Mouse (Mus musculus) intestine, embryonic 16.5 days (tissue): Measurements from ENCODE around the gene Nckap5l. TPM values are rescaled to one million over a fixed set of nuclear protein-coding genes. Genes with fewer than 3 reads are reported as not detected.
"Not testable (repeated sequence)": the region's sequence is repeated elsewhere in the genome, so short reads cannot be mapped to it uniquely, and the experiment has no call there.

Source experiments
- ATAC-seq: fragments of 200-750 bp; cut with Nextera tagmentation; 2 replicates; pipeline ENCODE4 v1.8.0; 2017; ENCODE audit warnings: moderate TSS enrichment, moderate library complexity
- H3K27ac ChIP-seq: fragments of 300-500 bp; sonication (generic); 2 replicates; pipeline ENCODE4 v1.5.1; 2014; ENCODE audit warnings: mild to moderate bottlenecking, low read length
- H3K27me3 ChIP-seq: fragments of 300-500 bp; sonication (generic); replicated peaks from 2 replicates; pipeline ENCODE4 v1.6.1; 2014; ENCODE audit warnings: low read length, control low read depth, mixed read lengths; ENCODE audit not compliant: control insufficient read depth, insufficient read depth
- H3K36me3 ChIP-seq: fragments of 300-500 bp; sonication (generic); 2 replicates; pipeline ENCODE4 v1.6.1; 2014; ENCODE audit warnings: low read length, control low read depth; ENCODE audit not compliant: control insufficient read depth, insufficient read depth
- H3K4me1 ChIP-seq: fragments of 300-500 bp; sonication (generic); 2 replicates; pipeline ENCODE4 v1.6.1; 2014; ENCODE audit warnings: low read length, control low read depth, mixed read lengths; ENCODE audit not compliant: control insufficient read depth, insufficient read depth
- H3K4me2 ChIP-seq: fragments of 300-500 bp; sonication (generic); 2 replicates; pipeline ENCODE4 v1.6.1; 2014; ENCODE audit warnings: low read depth, low read length, control low read depth
- H3K4me3 ChIP-seq: fragments of 300-500 bp; sonication (generic); 2 replicates; pipeline ENCODE4 v1.5.1; 2014; ENCODE audit warnings: mild to moderate bottlenecking, low read length
- H3K9ac ChIP-seq: fragments of 300-500 bp; sonication (generic); 2 replicates; pipeline ENCODE4 v1.6.1; 2014; ENCODE audit warnings: low read depth, low read length
- H3K9me3 ChIP-seq: fragments of 300-500 bp; sonication (generic); 2 replicates; pipeline ENCODE4 v1.6.1; 2016; ENCODE audit warnings: low read length, control low read depth; ENCODE audit not compliant: control insufficient read depth
- WGBS: fragments of 180-500 bp; shearing (Covaris S2); extraction: QIAGEN DNeasy Blood & Tissue Kit; methylation state at CpG from one replicate; pipeline ENCODE4 v1.1.7; 2014; 5-methylcytosine and 5-hydroxymethylcytosine counted together
- polyA plus RNA-seq: library from polyadenylated mRNA; unstranded; fragments of >200 nt; fragmentation: Nextera tagmentation; extraction: Ambion mirVana; gene quantifications from 2 replicates; pipeline ENCODE4 v1.2.1, GENCODE M21; 2015

Nckap5l gene
- polyA plus RNA-seq, 1 experiment from 2014 or later: 6.5 TPM

DNA sequence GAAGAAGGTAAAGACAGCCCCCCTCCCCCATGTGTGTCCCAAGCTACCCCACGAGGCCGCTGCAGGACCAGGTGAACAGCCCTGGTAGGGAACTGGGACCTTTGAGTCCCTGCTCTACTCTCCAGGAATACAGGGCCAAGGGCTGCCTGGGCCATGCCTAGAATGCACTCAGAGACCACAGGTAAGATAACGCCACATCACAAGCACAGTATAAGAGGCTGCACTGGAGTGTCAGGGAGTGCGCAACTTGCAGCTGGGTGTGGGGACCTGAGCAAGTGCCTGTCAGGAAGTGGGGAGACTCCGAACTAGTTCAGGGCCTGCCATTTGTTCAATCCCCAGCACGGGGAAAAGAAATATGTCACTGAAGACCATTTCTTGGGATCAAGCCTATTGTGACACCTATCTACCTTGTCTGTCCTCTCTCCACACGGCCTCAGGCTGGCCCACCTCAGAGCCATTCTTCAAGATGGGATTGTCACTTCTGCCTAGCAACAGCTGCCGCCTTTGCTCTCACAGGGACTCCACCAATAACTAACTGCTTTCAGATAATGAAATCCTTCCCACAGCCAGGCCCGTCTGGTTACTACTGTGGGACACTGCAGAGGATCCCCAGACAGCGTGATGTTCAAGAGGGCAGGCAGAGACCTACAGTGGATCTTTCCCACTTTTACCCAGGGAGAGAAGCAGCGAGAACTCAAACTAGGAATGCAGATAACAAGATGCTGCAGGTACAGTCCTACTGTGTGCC, 4.2 kb downstream of the Nckap5l start:
- peaks cover 40% of the 10 kb centered on the region for H3K4me1 ChIP-seq
- H3K9me3 ChIP-seq: no peaks in the 10 kb centered on the region
- ATAC-seq: no peak
- no peaks in the 10 kb centered on the region for H3K36me3 ChIP-seq
- no peak overlapping the region for H3K9ac ChIP-seq
- H3K27ac ChIP-seq: no peak overlapping the region
- no peaks in the 10 kb centered on the region for H3K27me3 ChIP-seq
- 74% methylated on average over 11 of the region's 11 CpGs for WGBS
- H3K4me2 ChIP-seq: no peak overlapping the region
- H3K4me3 ChIP-seq: no peak overlapping the region

GRCm38 (mm10) chr15:99449751-99450280, 7.7 kb downstream of the Nckap5l start:
- no peaks in the 10 kb centered on the region for H3K9me3 ChIP-seq
- no peak overlapping the region for H3K4me3 ChIP-seq
- peaks cover 25% of the 10 kb centered on the region for H3K4me1 ChIP-seq
- H3K9ac ChIP-seq: no peak overlapping the region
- H3K36me3 ChIP-seq: no peaks in the 10 kb centered on the region
- H3K4me2 ChIP-seq: no peak overlapping the region
- H3K27me3 ChIP-seq: no peaks in the 10 kb centered on the region
- peak; percentile 28; the same call in 1 of the 2 replicates for ATAC-seq
- peak overlapping the region; percentile 17 for H3K27ac ChIP-seq
- WGBS: 48% methylated on average over 8 of the region's 8 CpGs

DNA sequence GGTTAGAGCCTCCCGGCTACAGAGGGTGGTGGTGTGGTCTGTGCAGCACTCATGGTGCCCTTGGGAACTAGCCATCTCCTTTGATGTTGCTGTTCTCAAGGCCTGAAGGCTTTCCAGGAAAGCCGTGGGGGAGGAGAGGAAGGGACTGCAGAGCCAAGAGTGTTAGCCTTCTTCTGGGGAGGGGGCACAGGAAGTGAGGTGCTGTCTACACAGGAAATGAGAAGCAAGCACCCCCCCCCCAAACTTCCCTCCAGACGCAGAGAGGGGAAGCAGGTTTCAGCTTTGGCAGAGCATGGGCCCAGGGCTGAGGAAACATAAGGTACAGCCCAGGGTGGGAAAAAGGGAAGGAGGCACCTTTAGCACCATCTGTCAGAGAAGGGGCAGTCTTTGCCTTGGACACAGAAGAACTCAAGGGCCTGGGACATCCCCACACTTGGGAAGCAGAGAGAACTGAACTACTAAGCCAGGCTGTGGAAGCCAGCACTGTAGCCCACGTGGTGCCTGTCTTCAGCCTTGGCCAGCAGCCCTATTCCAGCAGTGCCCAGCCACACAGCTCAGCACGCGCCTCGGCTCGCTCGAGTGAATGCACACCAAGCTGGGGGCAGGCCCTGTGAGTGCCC, 8.3 kb downstream of the Nckap5l start:
- peaks cover 25% of the 10 kb centered on the region for H3K4me1 ChIP-seq
- H3K4me2 ChIP-seq: peak overlapping the region; percentile 10; the same call in 1 of the 2 replicates
- WGBS: 61% methylated on average over 9 of the region's 9 CpGs
- peak; percentile 47 for ATAC-seq
- H3K36me3 ChIP-seq: no peaks in the 10 kb centered on the region
- no peaks in the 10 kb centered on the region for H3K27me3 ChIP-seq
- H3K4me3 ChIP-seq: no peak overlapping the region
- H3K27ac ChIP-seq: peak overlapping the region; percentile 17
- no peaks in the 10 kb centered on the region for H3K9me3 ChIP-seq
- H3K9ac ChIP-seq: peak overlapping the region; percentile 19; the same call in 1 of the 2 replicates

DNA sequence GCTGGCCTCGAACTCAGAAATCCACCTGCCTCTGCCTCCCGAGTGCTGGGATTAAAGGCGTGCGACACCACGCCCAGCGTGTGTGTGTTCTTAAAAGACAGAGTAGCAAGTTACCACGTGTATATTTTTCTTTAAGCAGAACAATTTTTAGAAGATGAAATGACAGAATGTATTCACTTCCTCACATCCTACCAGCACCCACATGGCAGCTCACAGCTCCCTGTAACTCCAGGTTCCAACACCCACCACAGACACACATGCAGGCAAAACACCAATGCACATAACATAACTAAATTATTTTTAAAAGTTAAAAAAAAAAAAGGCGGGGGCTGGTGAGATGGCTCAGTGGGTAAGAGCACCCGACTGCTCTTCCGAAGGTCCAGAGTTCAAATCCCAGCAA, 11.4 kb downstream of the Nckap5l start:
- H3K9ac ChIP-seq, H3K27ac ChIP-seq, H3K9me3 ChIP-seq, H3K36me3 ChIP-seq, H3K27me3 ChIP-seq, H3K4me2 ChIP-seq, H3K4me3 ChIP-seq, ATAC-seq: not testable (repeated sequence)
- peaks cover 37% of the 10 kb centered on the region for H3K4me1 ChIP-seq
- 91% methylated on average over 10 of the region's 10 CpGs for WGBS

GRCm38 (mm10) chr15:99445567-99445966, 12.0 kb downstream of the Nckap5l start:
- Histone ChIP-seq H3K27me3 (no peaks in the 10 kb centered on the region), H3K27ac (0 out of 2 replicates have a peak overlapping the region, but pooled peaks have one; percentile 33), H3K4me1 (peaks cover 41% of the 10 kb centered on the region), H3K4me2 (no peak overlapping the region), H3K9ac (no peak overlapping the region), H3K4me3 (no peak overlapping the region), H3K36me3 (0 out of 2 replicates have a peak, but pooled peaks cover 4% of the 10 kb centered on the region), H3K9me3 (no peaks in the 10 kb centered on the region)
- ATAC-seq: peak; percentile 71
- 29% methylated on average over 6 of the region's 6 CpGs for WGBS

GRCm38 (mm10) chr15:99442358-99442757, 15.2 kb downstream of the Nckap5l start:
- H3K9me3 ChIP-seq: no peaks in the 10 kb centered on the region
- H3K27ac ChIP-seq: no peak overlapping the region
- H3K27me3 ChIP-seq: no peaks in the 10 kb centered on the region
- H3K4me2 ChIP-seq: no peak overlapping the region
- 0 out of 2 replicates have a peak, but pooled peaks cover 4% of the 10 kb centered on the region for H3K36me3 ChIP-seq
- no peak overlapping the region for H3K4me3 ChIP-seq
- WGBS: 77% methylated on average over 7 of the region's 7 CpGs
- H3K4me1 ChIP-seq: peaks cover 44% of the 10 kb centered on the region
- ATAC-seq: no peak
- H3K9ac ChIP-seq: no peak overlapping the region

DNA sequence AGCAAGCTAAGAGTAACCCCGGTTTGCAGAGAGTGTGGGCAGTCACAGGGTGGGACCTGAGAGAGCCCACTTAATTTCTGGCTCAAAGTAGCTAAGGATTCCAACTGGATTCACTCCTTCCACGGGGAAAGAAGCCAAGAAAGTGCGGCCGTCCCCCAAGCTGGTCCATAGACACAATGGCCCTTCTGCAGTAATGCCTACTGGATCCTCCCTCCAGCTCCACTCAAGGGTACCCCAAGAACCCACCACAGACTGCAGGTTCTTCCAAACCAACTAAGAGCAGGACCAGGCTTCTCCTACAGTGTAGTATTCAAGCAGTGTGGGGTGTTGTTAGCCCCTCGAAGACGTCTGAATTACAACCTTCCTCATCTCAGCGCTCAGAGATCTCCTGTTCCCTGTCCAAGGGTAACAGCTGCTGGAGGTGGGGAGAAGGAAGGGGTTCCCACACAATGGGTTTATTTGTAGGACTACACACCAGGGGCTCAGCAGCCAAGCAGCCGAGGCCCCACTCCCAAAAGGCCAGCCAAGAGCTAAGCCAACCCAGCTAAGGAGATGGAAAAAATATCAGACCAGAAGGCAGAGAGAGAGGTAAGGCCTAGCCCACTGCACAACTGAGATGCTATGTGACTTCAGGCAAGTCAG, 16.6 kb downstream of the Nckap5l start:
- H3K9me3 ChIP-seq: no peaks in the 10 kb centered on the region
- 0 out of 2 replicates have a peak, but pooled peaks cover 4% of the 10 kb centered on the region for H3K36me3 ChIP-seq
- 21% methylated on average over 8 of the region's 8 CpGs for WGBS
- peak overlapping the region; percentile 35 for H3K4me2 ChIP-seq
- no peak for ATAC-seq
- peak overlapping the region; percentile 28; the same call in 1 of the 2 replicates for H3K9ac ChIP-seq
- peaks cover 52% of the 10 kb centered on the region for H3K4me1 ChIP-seq
- no peak overlapping the region for H3K4me3 ChIP-seq
- no peaks in the 10 kb centered on the region for H3K27me3 ChIP-seq
- peak overlapping the region; percentile 90 for H3K27ac ChIP-seq

- 27% methylated on average over 2 of the region's 2 CpGs for WGBS
- Histone ChIP-seq H3K27me3 (no peaks in the 10 kb centered on the region), H3K4me3 (no peak overlapping the region), H3K27ac (peak overlapping the region; percentile 90), H3K4me1 (peaks cover 50% of the 10 kb centered on the region), H3K36me3 (0 out of 2 replicates have a peak, but pooled peaks cover 4% of the 10 kb centered on the region), H3K9ac (peak overlapping the region; percentile 28; the same call in 1 of the 2 replicates), H3K9me3 (no peaks in the 10 kb centered on the region), H3K4me2 (peak overlapping the region; percentile 35; the same call in 1 of the 2 replicates)
- peak; percentile 87 for ATAC-seq
These were observed 17.3 kb downstream of the Nckap5l start for GRCm38 (mm10) chr15:99440112-99440815.
